Mouse (Mus musculus): ENCODE results near the gene Lmna. TPM values are rescaled to one million over a fixed set of nuclear protein-coding genes. Genes with fewer than 3 reads are reported as not detected.

The Lmna gene
- polyA plus RNA-seq, 2 experiments = 238 to 402 TPM

DNA sequence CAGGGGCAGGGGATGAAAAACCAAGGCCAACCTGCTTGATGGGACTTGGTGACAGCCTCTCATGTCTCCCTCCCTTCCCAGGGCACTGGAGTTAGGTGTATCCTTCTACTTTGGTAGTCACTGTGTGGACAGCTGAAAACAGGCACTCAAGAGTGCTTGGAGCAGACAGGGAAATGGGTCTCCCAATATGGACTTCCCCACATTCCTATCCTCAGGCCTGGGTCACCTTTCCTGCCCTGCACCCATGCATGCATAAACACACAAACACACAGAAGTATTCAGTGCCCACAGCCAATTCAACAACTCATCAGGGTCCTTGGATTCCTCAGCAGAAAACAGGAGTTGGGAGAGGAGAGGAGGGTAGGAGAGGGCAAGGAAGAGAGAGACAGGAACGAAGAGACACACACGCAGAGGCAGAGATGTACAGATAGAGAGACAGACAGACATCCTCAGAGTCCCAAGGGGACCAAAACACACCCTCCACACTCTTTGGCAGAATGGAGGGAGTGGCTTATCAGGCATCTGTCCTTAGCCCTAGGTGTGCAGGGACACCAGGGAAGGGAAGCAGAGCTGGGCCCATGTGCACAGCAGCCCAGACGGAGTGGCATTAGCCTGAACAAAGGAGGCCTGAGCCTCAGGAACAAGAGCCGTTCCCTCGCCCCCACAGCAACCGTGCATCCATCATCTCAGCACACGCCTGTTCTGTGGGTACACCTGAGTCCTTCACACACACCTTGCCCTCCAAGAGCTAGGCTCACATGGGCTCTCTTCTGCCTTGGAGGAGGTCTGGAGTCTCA is 19.6 kb upstream of the Lmna start:
- no peak for TF ChIP-seq POLR2A (IDR thresholded peaks at IDR 0.05; ENCODE audit: borderline replicate concordance, extremely low read depth, insufficient read depth, insufficient read length)
- ATAC-seq (ENCODE audit: low FRiP score, low read depth) (no peak), DNase-seq (ENCODE audit: low spot score) (no peak)
- Histone ChIP-seq H3K4me2 (replicated peaks; ENCODE audit: low read depth, low read length, severe bottlenecking) (peak overlapping the region; percentile 62), H3K27me3 (ENCODE audit: control insufficient read depth, insufficient read depth, low read length) (no peaks in the 10 kb centered on the region), H3K36me3 (ENCODE audit: control insufficient read depth, insufficient read depth, low read length) (peaks cover 15% of the 10 kb centered on the region), H3K27ac (replicated peaks; ENCODE audit: low read depth, low read length) (0 out of 2 replicates have a peak overlapping the region, but pooled peaks have one; percentile 20), H3K9ac (ENCODE audit: low read depth, low read length, severe bottlenecking) (peak overlapping the region; percentile 99), H3K9me3 (ENCODE audit: control insufficient read depth, low read length) (no peaks in the 10 kb centered on the region), H3K4me3 (replicated peaks; ENCODE audit: low read length) (peak overlapping the region; percentile 96), H3K4me1 (ENCODE audit: control insufficient read depth, insufficient read depth, low read length) (peaks cover 26% of the 10 kb centered on the region)
- WGBS = 31% methylated on average over 7 of the region's 7 CpGs

DNA sequence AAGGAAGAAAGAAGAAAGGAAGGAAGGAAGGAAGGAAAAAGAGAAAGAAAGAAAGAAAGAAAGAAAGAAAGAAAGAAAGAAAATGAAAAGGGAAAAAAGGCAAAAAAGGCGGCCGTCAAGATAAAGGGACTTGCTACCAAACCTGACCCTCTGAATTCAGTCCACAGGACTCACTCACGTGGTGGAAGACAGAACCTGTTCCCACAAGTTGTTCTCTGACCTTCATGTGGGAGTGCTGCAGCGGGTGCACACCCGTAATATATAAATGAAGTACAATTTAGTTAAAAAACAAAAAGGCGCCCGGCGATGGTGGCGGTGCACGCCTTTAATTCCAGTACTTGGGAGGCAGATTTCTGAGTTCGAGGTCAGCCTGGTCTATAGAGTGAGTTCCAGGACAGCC is 18.9 kb upstream of the Lmna start:
- peaks cover 22% of the 10 kb centered on the region for H3K4me1 ChIP-seq (ENCODE audit: control insufficient read depth, insufficient read depth, low read length)
- peaks cover 21% of the 10 kb centered on the region for H3K36me3 ChIP-seq (ENCODE audit: control insufficient read depth, insufficient read depth, low read length)
- H3K4me2 ChIP-seq (replicated peaks; ENCODE audit: low read depth, low read length, severe bottlenecking) = no peak overlapping the region
- H3K9ac ChIP-seq (ENCODE audit: low read depth, low read length, severe bottlenecking) = no peak overlapping the region
- no peak for TF ChIP-seq POLR2A (IDR thresholded peaks at IDR 0.05; ENCODE audit: borderline replicate concordance, extremely low read depth, insufficient read depth, insufficient read length)
- H3K4me3 ChIP-seq (replicated peaks; ENCODE audit: low read length) = no peak overlapping the region
- no peak for ATAC-seq (ENCODE audit: low FRiP score, low read depth)
- H3K9me3 ChIP-seq (ENCODE audit: control insufficient read depth, low read length) = no peaks in the 10 kb centered on the region
- H3K27ac ChIP-seq (replicated peaks; ENCODE audit: low read depth, low read length) = no peak overlapping the region
- no peak for DNase-seq (ENCODE audit: low spot score)
- WGBS = 78% methylated on average over 11 of the region's 11 CpGs
- no peaks in the 10 kb centered on the region for H3K27me3 ChIP-seq (ENCODE audit: control insufficient read depth, insufficient read depth, low read length)

DNA sequence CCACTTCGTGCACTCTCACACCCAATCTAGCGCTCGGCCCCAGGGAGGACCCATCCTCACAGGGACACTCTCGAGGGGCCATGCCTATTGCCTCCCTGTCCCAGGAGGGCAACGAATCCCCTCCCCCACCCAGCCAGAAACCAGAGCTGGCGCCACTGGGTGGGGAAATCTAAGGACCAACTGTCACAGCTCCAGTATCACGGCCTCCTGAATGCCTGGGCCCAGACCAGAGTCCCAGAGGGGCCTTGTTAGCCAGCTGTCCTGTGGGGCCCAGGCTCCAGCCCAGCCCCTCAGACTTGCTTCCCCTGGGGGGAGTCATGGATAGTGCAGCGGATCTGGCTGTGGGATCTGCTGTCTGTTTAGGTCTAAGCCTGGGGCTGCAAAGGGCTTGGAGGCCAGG is 17.8 kb upstream of the Lmna start:
- H3K27ac ChIP-seq (replicated peaks; ENCODE audit: low read depth, low read length) = 0 out of 2 replicates have a peak overlapping the region, but pooled peaks have one; percentile 29
- DNase-seq (ENCODE audit: low spot score) = no peak
- H3K4me1 ChIP-seq (ENCODE audit: control insufficient read depth, insufficient read depth, low read length) = peaks cover 22% of the 10 kb centered on the region
- no peak overlapping the region for H3K4me2 ChIP-seq (replicated peaks; ENCODE audit: low read depth, low read length, severe bottlenecking)
- no peak for ATAC-seq (ENCODE audit: low FRiP score, low read depth)
- no peaks in the 10 kb centered on the region for H3K27me3 ChIP-seq (ENCODE audit: control insufficient read depth, insufficient read depth, low read length)
- H3K9me3 ChIP-seq (ENCODE audit: control insufficient read depth, low read length) = no peaks in the 10 kb centered on the region
- WGBS = 33% methylated on average over 8 of the region's 8 CpGs
- H3K9ac ChIP-seq (ENCODE audit: low read depth, low read length, severe bottlenecking) = no peak overlapping the region
- peaks cover 26% of the 10 kb centered on the region for H3K36me3 ChIP-seq (ENCODE audit: control insufficient read depth, insufficient read depth, low read length)
- TF ChIP-seq POLR2A (IDR thresholded peaks at IDR 0.05; ENCODE audit: borderline replicate concordance, extremely low read depth, insufficient read depth, insufficient read length) = no peak
- H3K4me3 ChIP-seq (replicated peaks; ENCODE audit: low read length) = no peak overlapping the region

DNA sequence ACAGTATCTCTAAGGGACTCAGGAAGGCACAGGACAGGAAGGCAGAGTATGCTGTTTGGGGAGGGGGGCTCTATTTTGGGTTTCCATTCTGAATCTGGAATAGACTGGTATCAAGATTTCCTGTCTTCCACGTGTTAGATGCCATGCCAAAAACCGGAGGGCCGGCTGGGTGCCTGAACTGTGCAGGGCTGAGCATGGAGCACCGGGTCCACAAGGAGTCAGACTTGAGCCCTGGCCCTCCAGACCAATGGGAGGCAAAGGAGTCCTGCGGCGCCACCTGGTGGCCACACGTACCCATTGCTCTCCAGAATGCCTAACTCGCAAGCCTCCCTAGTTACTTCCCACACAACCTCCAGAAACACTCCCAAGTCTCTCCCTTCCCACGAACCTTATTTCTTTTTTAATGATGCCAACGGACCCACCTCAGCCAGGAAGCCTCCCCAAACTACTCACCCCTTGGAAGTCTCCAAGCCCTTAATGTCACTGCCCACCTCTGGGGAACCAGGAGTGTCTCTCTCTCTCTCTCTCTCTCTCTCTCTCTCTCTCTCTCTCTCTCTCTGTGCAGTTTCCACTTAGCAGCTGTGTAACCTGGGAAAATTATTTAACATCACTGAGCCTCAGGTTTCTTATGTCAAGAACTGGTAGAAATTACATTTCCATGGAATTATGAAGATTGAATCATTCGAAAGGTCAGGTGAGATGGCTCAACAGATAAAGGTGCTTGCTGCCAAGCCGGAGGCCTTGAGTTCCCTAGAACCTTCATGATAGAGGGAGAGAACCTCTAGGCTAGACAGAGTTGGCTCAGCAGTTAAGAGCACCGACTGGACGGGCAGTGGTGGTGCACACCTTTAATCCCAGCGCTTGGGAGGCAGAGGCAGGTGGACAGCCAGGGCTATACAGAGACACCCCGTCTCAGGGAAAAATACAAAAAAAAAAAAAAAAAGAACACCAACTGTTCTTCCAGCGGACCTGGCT is 16.7 kb upstream of the Lmna start:
- 33% methylated on average over 17 of the region's 17 CpGs for WGBS
- 0 out of 2 replicates have a peak overlapping the region, but pooled peaks have one; percentile 2 for H3K4me2 ChIP-seq (replicated peaks; ENCODE audit: low read depth, low read length, severe bottlenecking)
- H3K4me3 ChIP-seq (replicated peaks; ENCODE audit: low read length) = no peak overlapping the region

DNA sequence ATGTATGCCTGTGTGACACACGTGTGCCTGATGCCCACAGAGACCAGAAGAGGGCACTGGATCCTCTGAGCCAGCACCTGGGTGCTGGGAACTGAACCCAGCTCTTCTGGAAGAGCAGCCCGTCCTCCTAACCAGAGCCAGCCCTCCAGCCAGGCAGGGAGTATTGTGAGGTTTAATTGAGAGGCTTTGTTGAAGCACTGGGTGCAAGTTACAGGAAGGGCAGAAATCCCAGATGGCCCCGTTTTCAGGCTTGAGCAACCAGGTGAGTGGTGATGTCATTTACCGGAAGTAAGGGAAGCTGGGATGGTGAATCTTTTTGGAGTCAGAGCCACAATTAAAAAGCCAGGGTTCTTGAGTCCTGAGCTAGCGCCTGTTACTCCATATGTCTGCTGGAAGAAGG is 15.3 kb upstream of the Lmna start:
- H3K4me2 ChIP-seq (replicated peaks; ENCODE audit: low read depth, low read length, severe bottlenecking) = no peak overlapping the region
- H3K27ac ChIP-seq (replicated peaks; ENCODE audit: low read depth, low read length) = no peak overlapping the region
- H3K9me3 ChIP-seq (ENCODE audit: control insufficient read depth, low read length) = no peaks in the 10 kb centered on the region
- no peak for TF ChIP-seq POLR2A (IDR thresholded peaks at IDR 0.05; ENCODE audit: borderline replicate concordance, extremely low read depth, insufficient read depth, insufficient read length)
- WGBS = 90% methylated on average over 5 of the region's 5 CpGs
- peaks cover 26% of the 10 kb centered on the region for H3K36me3 ChIP-seq (ENCODE audit: control insufficient read depth, insufficient read depth, low read length)
- DNase-seq (ENCODE audit: low spot score) = no peak
- no peaks in the 10 kb centered on the region for H3K27me3 ChIP-seq (ENCODE audit: control insufficient read depth, insufficient read depth, low read length)
- H3K9ac ChIP-seq (ENCODE audit: low read depth, low read length, severe bottlenecking) = no peak overlapping the region
- no peak for ATAC-seq (ENCODE audit: low FRiP score, low read depth)
- H3K4me1 ChIP-seq (ENCODE audit: control insufficient read depth, insufficient read depth, low read length) = peaks cover 19% of the 10 kb centered on the region
- H3K4me3 ChIP-seq (replicated peaks; ENCODE audit: low read length) = no peak overlapping the region

More for the DNA sequence above, 16.7 kb upstream of the Lmna start:
- no peaks in the 10 kb centered on the region for H3K9me3 ChIP-seq (ENCODE audit: control insufficient read depth, low read length)
- H3K4me1 ChIP-seq (ENCODE audit: control insufficient read depth, insufficient read depth, low read length) = peaks cover 22% of the 10 kb centered on the region
- peak; percentile 74 for ATAC-seq (ENCODE audit: low FRiP score, low read depth)
- peaks cover 26% of the 10 kb centered on the region for H3K36me3 ChIP-seq (ENCODE audit: control insufficient read depth, insufficient read depth, low read length)
- TF ChIP-seq POLR2A (IDR thresholded peaks at IDR 0.05; ENCODE audit: borderline replicate concordance, extremely low read depth, insufficient read depth, insufficient read length) = no peak
- no peak overlapping the region for H3K27ac ChIP-seq (replicated peaks; ENCODE audit: low read depth, low read length)
- peak; percentile 91 for DNase-seq (ENCODE audit: low spot score)
- no peak overlapping the region for H3K9ac ChIP-seq (ENCODE audit: low read depth, low read length, severe bottlenecking)
- H3K27me3 ChIP-seq (ENCODE audit: control insufficient read depth, insufficient read depth, low read length) = no peaks in the 10 kb centered on the region
